Mouse (Mus musculus) liver, adult 2 months (tissue): Measurements from ENCODE around the gene Tm2d1. TPM values are rescaled to one million over a fixed set of nuclear protein-coding genes. Genes with fewer than 3 reads are reported as not detected.
A peak's percentile ranks its signal among the peaks of the same experiment; 100 is the strongest.

Experiments
- DNase-seq: peaks from one replicate; pipeline ENCODE4 v3.0.0-alpha.2; 2011; ENCODE audit warnings: low read depth, low spot score; ENCODE audit errors: extremely low read depth
- H3K27ac ChIP-seq: fragments of 200-500 bp; replicated peaks from 2 replicates; pipeline ENCODE4 v1.5.1; 2012; ENCODE audit warnings: low read depth, mild to moderate bottlenecking, control low read depth, inconsistent platforms, low read length; ENCODE audit not compliant: insufficient read depth
- H3K27me3 ChIP-seq: fragments of 200-500 bp; 2 replicates; pipeline ENCODE4 v1.6.1; 2012; ENCODE audit warnings: mild to moderate bottlenecking, moderate library complexity, low read length, inconsistent platforms; ENCODE audit not compliant: control insufficient read depth, insufficient read depth
- H3K36me3 ChIP-seq: fragments of 200-500 bp; 2 replicates; pipeline ENCODE4 v1.6.1; 2012; ENCODE audit warnings: low read length, inconsistent platforms; ENCODE audit not compliant: control insufficient read depth, insufficient read depth
- H3K4me1 ChIP-seq: fragments of 200-500 bp; 2 replicates; pipeline ENCODE4 v1.6.1; 2011; ENCODE audit warnings: low read length; ENCODE audit not compliant: control insufficient read depth, insufficient read depth
- H3K4me3 ChIP-seq: fragments of 200-500 bp; 2 replicates; pipeline ENCODE4 v1.5.1; 2011; ENCODE audit warnings: low read depth, mild to moderate bottlenecking, control low read depth, low read length, moderate library complexity; ENCODE audit not compliant: insufficient read depth
- H3K79me2 ChIP-seq: fragments of 200-500 bp; 2 replicates; pipeline ENCODE4 v1.6.1; 2012; ENCODE audit warnings: inconsistent platforms, mild to moderate bottlenecking, low read length, moderate library complexity; ENCODE audit not compliant: control insufficient read depth, insufficient read depth
- H3K9ac ChIP-seq: fragments of 200-500 bp; 2 replicates; pipeline ENCODE4 v1.6.1; 2012; ENCODE audit warnings: low read depth, mild to moderate bottlenecking, control low read depth, inconsistent platforms, low read length
- CTCF ChIP-seq: fragments of 200-500 bp; IDR thresholded peaks from 2 replicates; pipeline ENCODE4 v1.5.1; 2011; ENCODE audit warnings: low read depth, low read length, control low read depth
- POLR2A ChIP-seq: fragments of 200-500 bp; IDR thresholded peaks from 2 replicates; pipeline ENCODE4 v1.6.1; 2011; ENCODE audit warnings: low read length, control low read depth; ENCODE audit not compliant: insufficient read depth; ENCODE audit errors: extremely low read depth
- WGBS: fragments of 180-500 bp; shearing (Covaris S2); methylation state at CpG from one replicate; pipeline ENCODE4 v1.1.7; 2018; 5-methylcytosine and 5-hydroxymethylcytosine counted together
- polyA plus RNA-seq: library from polyadenylated mRNA; depleted of rRNA; stranded (reverse); fragments of >200 nt; gene quantifications from 2 replicates; pipeline ENCODE4 v1.2.3, GENCODE M21; 2012; rRNA removed
- total RNA-seq: library from RNA; depleted of rRNA; stranded (reverse); fragments of >200 nt; gene quantifications from 2 replicates; pipeline ENCODE4 v1.2.3, GENCODE M21; 2014; rRNA removed

The Tm2d1 gene
- total and polyA plus RNA-seq, 2 experiments = 9.2 to 28.1 TPM

GRCm38 (mm10) chr4:98318769-98319168, 64.3 kb downstream of the Tm2d1 start:
- H3K4me3 ChIP-seq = no peak overlapping the region
- no peaks in the 10 kb centered on the region for H3K27me3 ChIP-seq
- H3K79me2 ChIP-seq = no peaks in the 10 kb centered on the region
- no peak overlapping the region for H3K9ac ChIP-seq
- 77% methylated on average over 3 of the region's 3 CpGs for WGBS
- H3K36me3 ChIP-seq = no peaks in the 10 kb centered on the region
- DNase-seq = peak; percentile 24
- no peak overlapping the region for H3K27ac ChIP-seq
- 0 out of 2 replicates have a peak, but pooled peaks cover 2% of the 10 kb centered on the region for H3K4me1 ChIP-seq
- TF ChIP-seq POLR2A = no peak
- no peak for TF ChIP-seq CTCF

- H3K27me3 ChIP-seq = no peaks in the 10 kb centered on the region
- no peak overlapping the region for H3K9ac ChIP-seq
- TF ChIP-seq CTCF (no peak), POLR2A (no peak)
- H3K36me3 ChIP-seq = no peaks in the 10 kb centered on the region
- DNase-seq = no peak
- no peak overlapping the region for H3K4me3 ChIP-seq
- no peak overlapping the region for H3K27ac ChIP-seq
- WGBS = 95% methylated on average over 2 of the region's 2 CpGs
- H3K79me2 ChIP-seq = no peaks in the 10 kb centered on the region
- no peaks in the 10 kb centered on the region for H3K4me1 ChIP-seq
Measured at GRCm38 (mm10) chr4:98317149-98317548, 66.0 kb downstream of the Tm2d1 start.

Other genes with a start within 250 kb of the Tm2d1 start
- 8.9 and 9.6 TPM in 2 replicates for gene Patj, start 12.5 kb upstream of the Tm2d1 start, total RNA-seq
- 2.4 and 3.7 TPM in 2 replicates for gene Patj, start 12.5 kb upstream of the Tm2d1 start, polyA plus RNA-seq